Mouse (Mus musculus) liver, embryonic 16.5 days (tissue): ENCODE results near the gene Serpinb5. TPM values are rescaled to one million over a fixed set of nuclear protein-coding genes. Genes with fewer than 3 reads are reported as not detected.

Experiments used
- ATAC-seq: fragments of 200-750 bp; cut with Nextera tagmentation; 2 replicates; pipeline ENCODE4 v1.8.0; 2017; ENCODE audit warnings: low read depth, mild to moderate bottlenecking, moderate number of reproducible peaks, moderate library complexity
- H3K27ac ChIP-seq: fragments of 300-500 bp; sonication (generic); 2 replicates; pipeline ENCODE4 v1.5.1; 2014; ENCODE audit warnings: mild to moderate bottlenecking, low read length
- H3K27me3 ChIP-seq: fragments of 300-500 bp; sonication (generic); 2 replicates; pipeline ENCODE4 v1.6.1; 2014; ENCODE audit warnings: low read depth, low read length, mixed read lengths; ENCODE audit not compliant: control insufficient read depth, insufficient read depth
- H3K36me3 ChIP-seq: fragments of 300-500 bp; sonication (generic); 2 replicates; pipeline ENCODE4 v1.6.1; 2014; ENCODE audit warnings: mild to moderate bottlenecking; ENCODE audit not compliant: control insufficient read depth, insufficient read depth
- H3K4me1 ChIP-seq: fragments of 300-500 bp; sonication (generic); 2 replicates; pipeline ENCODE4 v1.6.1; 2014; ENCODE audit warnings: low read depth, low read length, mixed read lengths; ENCODE audit not compliant: control insufficient read depth
- H3K4me2 ChIP-seq: fragments of 300-500 bp; sonication (generic); 2 replicates; pipeline ENCODE4 v1.6.1; 2014; ENCODE audit warnings: low read depth, low read length, mixed read lengths
- H3K4me3 ChIP-seq: fragments of 300-500 bp; sonication (generic); 2 replicates; pipeline ENCODE4 v1.5.1; 2014; ENCODE audit warnings: low read depth, mild to moderate bottlenecking, low read length
- H3K9ac ChIP-seq: fragments of 300-500 bp; sonication (generic); 2 replicates; pipeline ENCODE4 v1.6.1; 2014; ENCODE audit warnings: low read depth, low read length
- H3K9me3 ChIP-seq: fragments of 300-500 bp; sonication (generic); replicated peaks from 2 replicates; pipeline ENCODE4 v1.6.1; 2016; ENCODE audit warnings: low read length; ENCODE audit not compliant: control insufficient read depth
- WGBS: fragments of 180-500 bp; shearing (Covaris S2); extraction: QIAGEN DNeasy Blood & Tissue Kit; methylation state at CpG from one replicate; pipeline ENCODE4 v1.1.7; 2014; ENCODE audit not compliant: insufficient replicate concordance; 5-methylcytosine and 5-hydroxymethylcytosine counted together
- polyA plus RNA-seq: library from polyadenylated mRNA; unstranded; fragments of >200 nt; fragmentation: Nextera tagmentation; extraction: Ambion mirVana; gene quantifications from 2 replicates; pipeline ENCODE4 v1.2.1, GENCODE M21; 2015

Serpinb5 gene
- polyA plus RNA-seq = not detected in 2 replicates

GRCm38 (mm10) chr1:106860847-106861246 is at the start of gene Serpinb5:
TSS of gene Serpinb5 (plus strand) at chr1:106861173.
- Histone ChIP-seq H3K4me1 (no peaks in the 10 kb centered on the region), H3K9ac (no peak within 1 kb of the TSS), H3K4me2 (no peak within 1 kb of the TSS), H3K27ac (no peak within 1 kb of the TSS), H3K9me3 (no peaks in the 10 kb centered on the region), H3K36me3 (no peaks in the 10 kb centered on the region), H3K4me3 (no peak within 1 kb of the TSS), H3K27me3 (no peaks in the 10 kb centered on the region)
- WGBS = 49% methylated on average over 8 of the region's 8 CpGs
- ATAC-seq = no peak

DNA sequence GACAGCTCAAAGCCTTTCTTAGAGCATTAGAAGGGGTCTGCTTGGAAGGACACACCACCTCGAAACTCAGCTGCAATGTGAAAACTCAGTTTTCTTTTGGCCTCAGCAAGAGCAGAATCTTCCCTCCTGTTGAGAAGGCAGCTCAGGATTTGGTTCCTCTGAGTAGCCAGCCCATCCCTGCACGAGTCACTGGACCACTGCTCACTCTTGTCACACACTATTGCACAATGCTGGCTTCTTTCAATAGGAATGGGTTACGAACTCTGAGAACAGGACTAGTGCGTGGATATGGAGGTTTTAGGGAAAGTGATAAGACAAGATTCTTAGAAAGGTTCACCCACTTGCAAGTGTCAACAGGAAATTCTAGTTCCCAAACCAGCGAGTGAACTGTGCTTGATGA is 46.1 kb upstream of the Serpinb5 start:
- 26% methylated on average over 5 of the region's 5 CpGs for WGBS

DNA sequence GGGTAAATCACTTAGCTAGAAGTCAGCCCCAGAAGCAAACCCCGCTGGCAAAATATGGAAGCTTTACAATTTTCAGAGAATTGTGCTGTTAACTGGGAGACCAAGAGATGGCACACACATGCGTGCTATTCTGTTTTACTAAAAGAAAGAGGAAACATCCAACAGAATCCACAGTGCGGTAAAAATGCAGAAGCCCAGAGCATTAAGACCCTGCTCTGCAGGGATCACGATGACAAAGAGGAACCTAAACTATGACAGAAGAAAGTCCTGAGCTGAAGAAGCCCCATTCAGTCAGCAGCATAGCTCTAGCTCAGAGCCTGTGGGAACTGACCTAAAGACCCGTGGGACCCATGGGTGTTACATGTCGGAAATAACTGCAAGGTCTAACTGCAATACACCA is 45.7 kb upstream of the Serpinb5 start:
- no peak overlapping the region for H3K27ac ChIP-seq
- WGBS = 30% methylated on average over 6 of the region's 6 CpGs
- no peak overlapping the region for H3K4me2 ChIP-seq
- H3K9me3 ChIP-seq = no peaks in the 10 kb centered on the region
- no peak overlapping the region for H3K4me3 ChIP-seq
- no peak for ATAC-seq
- H3K36me3 ChIP-seq = no peaks in the 10 kb centered on the region
- H3K9ac ChIP-seq = no peak overlapping the region
- H3K4me1 ChIP-seq = no peaks in the 10 kb centered on the region
- no peaks in the 10 kb centered on the region for H3K27me3 ChIP-seq

More for the DNA sequence above, 46.1 kb upstream of the Serpinb5 start:
- H3K4me3 ChIP-seq = no peak overlapping the region
- no peak overlapping the region for H3K9ac ChIP-seq
- no peak overlapping the region for H3K27ac ChIP-seq
- no peaks in the 10 kb centered on the region for H3K9me3 ChIP-seq
- no peak for ATAC-seq
- H3K4me2 ChIP-seq = no peak overlapping the region
- no peaks in the 10 kb centered on the region for H3K36me3 ChIP-seq
- no peaks in the 10 kb centered on the region for H3K27me3 ChIP-seq
- H3K4me1 ChIP-seq = no peaks in the 10 kb centered on the region

DNA sequence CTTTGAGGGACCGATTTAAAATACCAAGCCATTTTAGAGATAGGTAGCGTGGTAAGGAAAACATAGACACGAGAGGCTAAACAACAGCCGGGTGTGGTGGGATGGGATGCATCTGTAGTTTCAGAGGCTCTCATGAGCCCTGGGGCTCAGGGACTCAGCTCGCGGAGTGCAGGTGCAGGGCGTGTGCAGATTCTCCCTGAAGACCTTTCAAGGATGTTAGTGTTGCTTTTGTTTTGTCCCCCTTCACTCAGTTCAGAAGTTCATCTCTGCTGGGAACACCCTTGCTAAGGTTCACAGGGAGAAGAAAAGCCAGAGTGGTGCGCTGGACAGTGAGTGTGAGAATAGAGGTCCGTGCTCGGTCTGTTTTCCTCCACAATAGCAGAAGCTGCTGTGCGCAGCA is 44.2 kb upstream of the Serpinb5 start:
- H3K27ac ChIP-seq = no peak overlapping the region
- no peak overlapping the region for H3K4me3 ChIP-seq
- 70% methylated on average over 11 of the region's 11 CpGs for WGBS
- no peak for ATAC-seq
- H3K27me3 ChIP-seq = no peaks in the 10 kb centered on the region
- no peaks in the 10 kb centered on the region for H3K9me3 ChIP-seq
- H3K4me1 ChIP-seq = no peaks in the 10 kb centered on the region
- H3K4me2 ChIP-seq = no peak overlapping the region
- no peak overlapping the region for H3K9ac ChIP-seq
- H3K36me3 ChIP-seq = no peaks in the 10 kb centered on the region

GRCm38 (mm10) chr1:106818323-106818722 is 42.6 kb upstream of the Serpinb5 start:
- H3K27me3 ChIP-seq = no peaks in the 10 kb centered on the region
- ATAC-seq = no peak

DNA sequence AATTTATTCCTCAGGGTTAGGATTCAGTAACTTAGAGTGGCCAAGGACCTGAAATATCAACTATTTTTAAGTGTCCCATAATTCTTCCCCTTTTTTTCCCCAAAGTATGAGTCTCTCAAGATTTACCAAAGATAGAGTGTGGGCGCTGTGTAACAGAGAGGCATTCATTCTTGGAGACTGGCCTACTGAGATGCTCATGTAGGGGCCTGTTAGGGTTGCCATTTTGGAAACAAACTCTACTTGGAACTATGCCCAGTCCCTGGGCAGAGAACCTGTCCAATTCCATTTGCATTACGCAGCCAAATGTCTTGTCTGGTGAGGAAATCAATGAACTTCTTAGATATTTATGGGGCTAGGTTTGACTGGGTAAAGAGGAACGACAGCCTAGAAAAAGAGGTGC is 38.7 kb upstream of the Serpinb5 start:
- H3K27me3 ChIP-seq = no peaks in the 10 kb centered on the region
- 49% methylated on average over 3 of the region's 3 CpGs for WGBS
- no peak overlapping the region for H3K4me3 ChIP-seq
- no peak overlapping the region for H3K9ac ChIP-seq
- no peaks in the 10 kb centered on the region for H3K4me1 ChIP-seq
- no peak for ATAC-seq
- H3K9me3 ChIP-seq = no peaks in the 10 kb centered on the region
- no peak overlapping the region for H3K27ac ChIP-seq
- no peaks in the 10 kb centered on the region for H3K36me3 ChIP-seq
- no peak overlapping the region for H3K4me2 ChIP-seq

More at GRCm38 (mm10) chr1:106818323-106818722, 42.6 kb upstream of the Serpinb5 start:
- no peaks in the 10 kb centered on the region for H3K36me3 ChIP-seq
- H3K27ac ChIP-seq = no peak overlapping the region
- no peaks in the 10 kb centered on the region for H3K9me3 ChIP-seq
- H3K9ac ChIP-seq = no peak overlapping the region
- WGBS = 6% methylated on average over 4 of the region's 4 CpGs
- no peak overlapping the region for H3K4me2 ChIP-seq
- no peaks in the 10 kb centered on the region for H3K4me1 ChIP-seq
- H3K4me3 ChIP-seq = no peak overlapping the region

GRCm38 (mm10) chr1:106828784-106829183 is 32.2 kb upstream of the Serpinb5 start:
- no peak overlapping the region for H3K9ac ChIP-seq
- no peak overlapping the region for H3K27ac ChIP-seq
- H3K27me3 ChIP-seq = no peaks in the 10 kb centered on the region
- H3K4me1 ChIP-seq = no peaks in the 10 kb centered on the region
- H3K4me3 ChIP-seq = no peak overlapping the region
- H3K9me3 ChIP-seq = no peaks in the 10 kb centered on the region
- ATAC-seq = no peak
- no peak overlapping the region for H3K4me2 ChIP-seq
- no peaks in the 10 kb centered on the region for H3K36me3 ChIP-seq
- 32% methylated on average over 4 of the region's 4 CpGs for WGBS

- 58% methylated on average over 6 of the region's 6 CpGs for WGBS
Observed at GRCm38 (mm10) chr1:106865543-106865942, 4.6 kb downstream of the Serpinb5 start.

DNA sequence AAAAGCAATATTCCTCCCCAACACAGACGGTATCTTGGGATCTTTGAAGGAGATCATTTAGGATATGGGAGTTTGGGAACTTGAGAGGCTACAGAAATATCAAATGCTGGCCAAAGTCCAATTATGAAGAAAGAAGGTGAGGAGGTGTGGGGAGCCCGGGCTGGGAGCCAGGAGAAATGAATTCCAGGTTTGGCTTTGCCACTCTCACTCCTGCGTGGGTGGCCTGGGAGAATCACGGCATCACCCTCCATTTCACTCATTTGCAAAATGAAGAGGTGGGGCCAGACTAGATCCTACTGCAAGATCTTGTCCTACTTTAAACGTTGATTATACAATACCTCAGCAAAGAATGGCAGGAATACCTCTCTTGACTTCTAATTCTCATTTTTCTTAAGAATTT is 5.1 kb downstream of the Serpinb5 start:
- WGBS = 61% methylated on average over 5 of the region's 5 CpGs
- no peaks in the 10 kb centered on the region for H3K4me1 ChIP-seq
- H3K4me2 ChIP-seq = no peak overlapping the region
- no peaks in the 10 kb centered on the region for H3K36me3 ChIP-seq
- H3K9me3 ChIP-seq = no peaks in the 10 kb centered on the region
- H3K27me3 ChIP-seq = no peaks in the 10 kb centered on the region
- no peak overlapping the region for H3K9ac ChIP-seq
- no peak overlapping the region for H3K4me3 ChIP-seq
- no peak overlapping the region for H3K27ac ChIP-seq
- ATAC-seq = no peak

More at GRCm38 (mm10) chr1:106865543-106865942, 4.6 kb downstream of the Serpinb5 start:
- H3K4me2 ChIP-seq = no peak overlapping the region
- no peak overlapping the region for H3K9ac ChIP-seq
- H3K4me3 ChIP-seq = no peak overlapping the region
- no peaks in the 10 kb centered on the region for H3K4me1 ChIP-seq
- ATAC-seq = no peak
- no peaks in the 10 kb centered on the region for H3K27me3 ChIP-seq
- H3K9me3 ChIP-seq = no peaks in the 10 kb centered on the region
- H3K27ac ChIP-seq = no peak overlapping the region
- no peaks in the 10 kb centered on the region for H3K36me3 ChIP-seq
